Mouse (Mus musculus) megakaryocyte, embryonic 14.5 days (primary cell): ENCODE data around the gene Ier3. TPM values are rescaled to one million over a fixed set of nuclear protein-coding genes. Genes with fewer than 3 reads are reported as not detected.
"Not testable (repeated sequence)": the region's sequence is repeated elsewhere in the genome, so short reads cannot be mapped to it uniquely, and the experiment has no call there.

Experiments used
- H3K27me3 ChIP-seq: replicated peaks from 2 replicates; pipeline ENCODE3; 2012; ENCODE audit warnings: inconsistent platforms
- H3K36me3 ChIP-seq: replicated peaks from 2 replicates; pipeline ENCODE3; 2012; ENCODE audit warnings: low read length, inconsistent platforms, mixed read lengths
- H3K4me1 ChIP-seq: 2 replicates; pipeline ENCODE4 v1.6.1; 2012; ENCODE audit warnings: inconsistent platforms
- H3K4me3 ChIP-seq: replicated peaks from 2 replicates; pipeline ENCODE3; 2012; ENCODE audit warnings: moderate library complexity, mild to moderate bottlenecking, inconsistent platforms
- H3K9me3 ChIP-seq: 2 replicates; pipeline ENCODE4 v1.6.1; 2012; ENCODE audit warnings: inconsistent platforms
- FLI1 ChIP-seq: IDR thresholded peaks from 2 replicates; pipeline ENCODE4 v1.6.1; 2012; ENCODE audit warnings: low read length, inconsistent platforms, mixed read lengths
- GATA1 ChIP-seq: IDR thresholded peaks from 3 replicates; pipeline ENCODE4 v1.6.1; 2012; ENCODE audit warnings: mixed read lengths, low read length, inconsistent platforms, borderline replicate concordance
- polyA plus RNA-seq: library from polyadenylated mRNA; stranded (reverse); fragments of >175 nt; gene quantifications from 2 replicates; pipeline ENCODE4 v1.2.3, GENCODE M21; 2012; ENCODE audit warnings: low replicate concordance; ENCODE audit not compliant: insufficient read depth

Ier3 gene
- polyA plus RNA-seq, 1 experiment: 65.8 TPM

- Histone ChIP-seq H3K9me3 (no peaks in the 10 kb centered on the region), H3K27me3 (no peaks in the 10 kb centered on the region), H3K4me3 (no peak overlapping the region), H3K36me3 (peaks cover 79% of the 10 kb centered on the region), H3K4me1 (peaks cover 70% of the 10 kb centered on the region)
- TF ChIP-seq GATA1: no peak
- TF ChIP-seq FLI1: no peak
Observed at GRCm38 (mm10) chr17:35833894-35834293, 12.4 kb downstream of the Ier3 start.

- H3K9me3 ChIP-seq: no peaks in the 10 kb centered on the region
- H3K4me3 ChIP-seq: peak overlapping the region; percentile 79
- peaks cover 70% of the 10 kb centered on the region for H3K36me3 ChIP-seq
- H3K27me3 ChIP-seq: no peaks in the 10 kb centered on the region
- TF ChIP-seq FLI1 (no peak), GATA1 (no peak)
- H3K4me1 ChIP-seq: peaks cover 70% of the 10 kb centered on the region
Observed at GRCm38 (mm10) chr17:35834696-35835422, 13.4 kb downstream of the Ier3 start.

GRCm38 (mm10) chr17:35835424-35836140, 14.1 kb downstream of the Ier3 start:
- peaks cover 66% of the 10 kb centered on the region for H3K4me1 ChIP-seq
- H3K4me3 ChIP-seq: peak overlapping the region; percentile 79
- no peaks in the 10 kb centered on the region for H3K27me3 ChIP-seq
- peaks cover 62% of the 10 kb centered on the region for H3K36me3 ChIP-seq
- TF ChIP-seq FLI1 (no peak), GATA1 (no peak)
- H3K9me3 ChIP-seq: no peaks in the 10 kb centered on the region

- no peaks in the 10 kb centered on the region for H3K27me3 ChIP-seq
Observed at GRCm38 (mm10) chr17:35836178-35836965, 14.9 kb downstream of the Ier3 start.

GRCm38 (mm10) chr17:35836991-35837422, 15.5 kb downstream of the Ier3 start:
- TF ChIP-seq FLI1 (no peak), GATA1 (no peak)
- no peaks in the 10 kb centered on the region for H3K27me3 ChIP-seq
- H3K36me3 ChIP-seq: peaks cover 48% of the 10 kb centered on the region
- H3K4me1 ChIP-seq: peaks cover 63% of the 10 kb centered on the region
- peak overlapping the region; percentile 96 for H3K4me3 ChIP-seq
- H3K9me3 ChIP-seq: no peaks in the 10 kb centered on the region

More at GRCm38 (mm10) chr17:35836178-35836965, 14.9 kb downstream of the Ier3 start:
- no peaks in the 10 kb centered on the region for H3K9me3 ChIP-seq
- H3K4me3 ChIP-seq: peak overlapping the region; percentile 96
- TF ChIP-seq GATA1 (no peak), FLI1 (no peak)
- H3K36me3 ChIP-seq: peaks cover 55% of the 10 kb centered on the region
- H3K4me1 ChIP-seq: peaks cover 59% of the 10 kb centered on the region

- Histone ChIP-seq H3K36me3 (peaks cover 43% of the 10 kb centered on the region), H3K27me3 (no peaks in the 10 kb centered on the region), H3K9me3 (no peaks in the 10 kb centered on the region), H3K4me3 (peak overlapping the region; percentile 96), H3K4me1 (peaks cover 65% of the 10 kb centered on the region)
- TF ChIP-seq FLI1 (no peak), GATA1 (no peak)
Observed at GRCm38 (mm10) chr17:35837487-35837886, 16.0 kb downstream of the Ier3 start.

GRCm38 (mm10) chr17:35838122-35838544, 16.6 kb downstream of the Ier3 start, which contains the start of gene Tubb5:
TSS of gene Tubb5 (minus strand) at chr17:35838306.
- peak within 1 kb of the TSS; percentile 96 for H3K4me3 ChIP-seq
- no peaks in the 10 kb centered on the region for H3K9me3 ChIP-seq
- peaks cover 37% of the 10 kb centered on the region for H3K36me3 ChIP-seq
- TF ChIP-seq FLI1: no peak
- TF ChIP-seq GATA1: no peak
- no peaks in the 10 kb centered on the region for H3K27me3 ChIP-seq
- H3K4me1 ChIP-seq: peaks cover 65% of the 10 kb centered on the region

- peak overlapping the region; percentile 96 for H3K4me3 ChIP-seq
- H3K27me3 ChIP-seq: no peaks in the 10 kb centered on the region
- H3K4me1 ChIP-seq: peaks cover 63% of the 10 kb centered on the region
- TF ChIP-seq FLI1 (no peak), GATA1 (no peak)
- no peaks in the 10 kb centered on the region for H3K9me3 ChIP-seq
- peaks cover 33% of the 10 kb centered on the region for H3K36me3 ChIP-seq
Observed at GRCm38 (mm10) chr17:35838570-35838969, 17.1 kb downstream of the Ier3 start.

GRCm38 (mm10) chr17:35839002-35839401, 17.5 kb downstream of the Ier3 start:
- peaks cover 59% of the 10 kb centered on the region for H3K4me1 ChIP-seq
- H3K9me3 ChIP-seq, H3K27me3 ChIP-seq: not testable (repeated sequence)
- H3K36me3 ChIP-seq: peaks cover 29% of the 10 kb centered on the region
- H3K4me3 ChIP-seq: peak overlapping the region; percentile 96

- Histone ChIP-seq H3K4me3 (peak overlapping the region; percentile 85), H3K27me3 (no peaks in the 10 kb centered on the region), H3K4me1 (peaks cover 45% of the 10 kb centered on the region), H3K36me3 (peaks cover 27% of the 10 kb centered on the region), H3K9me3 (no peaks in the 10 kb centered on the region)
- TF ChIP-seq GATA1 (no peak), FLI1 (no peak)
Observed at GRCm38 (mm10) chr17:35840561-35840960, 19.1 kb downstream of the Ier3 start.
